ENCODE assay signal across 9 mouse cellular contexts in the genomic region with DNA sequence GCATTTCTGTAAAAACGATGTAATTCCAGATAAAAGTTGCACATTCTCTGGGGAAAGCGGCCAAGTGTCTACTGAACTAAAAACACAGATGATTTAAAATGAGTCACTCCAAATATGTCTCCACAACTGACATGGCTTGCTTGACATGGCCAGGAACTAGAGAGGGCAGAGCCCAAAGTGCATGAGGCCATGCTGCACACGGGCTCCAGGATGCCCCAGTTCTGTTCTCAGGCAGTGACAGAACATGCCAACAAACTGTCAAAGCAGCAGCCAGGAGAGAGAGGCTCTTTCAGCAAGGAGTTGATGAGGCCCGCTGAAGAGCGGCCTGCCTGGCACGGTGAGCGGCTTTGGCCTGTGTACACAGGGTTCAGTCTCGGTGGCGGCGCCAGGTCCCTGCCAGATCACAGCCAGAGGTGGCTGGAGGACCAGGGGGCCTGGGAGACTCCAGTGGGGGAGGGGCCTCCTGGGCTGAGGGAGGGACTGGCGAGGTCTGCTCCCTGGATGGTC.
DNase-seq lines count a peak whose midpoint lies in the region; ATAC-seq lines count a peak whose summit lies in the region.
"Had no signal": no experiment of that assay in that cellular context is flagged by ENCODE, and none has a peak within 500 bp of the region (broad histone marks: within the 10 kb centered on the region; RNA-seq: fewer than 3 reads in every experiment).

No protein-coding gene starts in this region.

- DNase-seq in NIH3T3 (ENCODE audit: low read depth): peak; percentile 89
- peak; percentile 77 for DNase-seq in cerebellum, adult 11 months
- DNase-seq in frontal cortex, postnatal 14 days (ENCODE audit: low spot score in 2 of 2): peak; percentile 58 to 79
- DNase-seq in hindbrain, embryonic 10.5 days (ENCODE audit: low spot score): no peak
- DNase-seq in left cerebral cortex, adult 18-20 months (ENCODE audit: low spot score in 2 of 2): peak; percentile 51
- no peak for DNase-seq in c-Kit-positive CD71-positive TER-119-positive erythroid progenitor cells, embryonic 14.5 days (ENCODE audit: low spot score)
- DNase-seq in thymus, postnatal 4 days: no peak

- no peak overlapping the region for H3K4me3 ChIP-seq in hindbrain, embryonic 10.5 days
- H3K4me3 ChIP-seq in midbrain, embryonic 12.5 days: no peak overlapping the region

- H3K4me1 ChIP-seq in hindbrain, embryonic 10.5 days (replicated peaks): peaks cover 49% of the 10 kb centered on the region
- peaks cover 9% of the 10 kb centered on the region; the same call in 1 of the 2 replicates for H3K4me1 ChIP-seq in midbrain, embryonic 12.5 days

- H3K27ac ChIP-seq in hindbrain, embryonic 10.5 days: peak overlapping the region; percentile 68
- H3K27ac ChIP-seq in midbrain, embryonic 12.5 days (replicated peaks): 0 out of 2 replicates have a peak overlapping the region, but pooled peaks have one; percentile 1
- H3K27ac ChIP-seq: macrophage had no signal

- H3K27me3 ChIP-seq in hindbrain, embryonic 10.5 days (ENCODE audit: insufficient read depth, poor library complexity, severe bottlenecking): no peaks in the 10 kb centered on the region
- H3K27me3 ChIP-seq in midbrain, embryonic 12.5 days: no peaks in the 10 kb centered on the region

- H3K4me2 ChIP-seq in midbrain, embryonic 12.5 days (replicated peaks): no peak overlapping the region

- no peak for ATAC-seq in midbrain, embryonic 12.5 days (ENCODE audit: low FRiP score, low read depth)

- WGBS in hindbrain, embryonic 10.5 days: 80% methylated on average over 11 of the region's 11 CpGs
- 69% methylated on average over 11 of the region's 11 CpGs for WGBS in midbrain, embryonic 12.5 days

- H3K9me3 ChIP-seq in hindbrain, embryonic 10.5 days: no peaks in the 10 kb centered on the region
- H3K9me3 ChIP-seq in midbrain, embryonic 12.5 days: no peaks in the 10 kb centered on the region

- 0 out of 2 replicates have a peak overlapping the region, but pooled peaks have one; percentile 11 for H3K9ac ChIP-seq in midbrain, embryonic 12.5 days (replicated peaks)

- peaks cover 58% of the 10 kb centered on the region for H3K36me3 ChIP-seq in hindbrain, embryonic 10.5 days
- H3K36me3 ChIP-seq in midbrain, embryonic 12.5 days: peaks cover 53% of the 10 kb centered on the region

Comparison
In these comparisons a context has a peak if more than half of its experiments do, and no peak if none do; other contexts are left out.
1. DNase-seq: peak in NIH3T3 (single experiment), cerebellum, adult 11 months (single experiment), frontal cortex, postnatal 14 days (2 of 2) and left cerebral cortex, adult 18-20 months (2 of 2); none in hindbrain, embryonic 10.5 days (single experiment), c-Kit-positive CD71-positive TER-119-positive erythroid progenitor cells, embryonic 14.5 days (single experiment) and thymus, postnatal 4 days (single experiment).